Mouse (Mus musculus) cortical plate, adult 2 months (tissue): Measurements from ENCODE around the gene Gnaq.

Experiments used
- CTCF ChIP-seq: fragments of 200-500 bp; IDR thresholded peaks from 2 replicates; pipeline ENCODE4 v1.5.1; 2011; ENCODE audit warnings: mild to moderate bottlenecking, control low read depth, low read length; ENCODE audit not compliant: insufficient read depth; ENCODE audit errors: extremely low read depth
- POLR2A ChIP-seq: fragments of 200-500 bp; IDR thresholded peaks from 2 replicates; pipeline ENCODE4 v1.6.1; 2011; ENCODE audit warnings: mild to moderate bottlenecking, low read length, control low read depth; ENCODE audit not compliant: insufficient read depth; ENCODE audit errors: extremely low read depth

DNA sequence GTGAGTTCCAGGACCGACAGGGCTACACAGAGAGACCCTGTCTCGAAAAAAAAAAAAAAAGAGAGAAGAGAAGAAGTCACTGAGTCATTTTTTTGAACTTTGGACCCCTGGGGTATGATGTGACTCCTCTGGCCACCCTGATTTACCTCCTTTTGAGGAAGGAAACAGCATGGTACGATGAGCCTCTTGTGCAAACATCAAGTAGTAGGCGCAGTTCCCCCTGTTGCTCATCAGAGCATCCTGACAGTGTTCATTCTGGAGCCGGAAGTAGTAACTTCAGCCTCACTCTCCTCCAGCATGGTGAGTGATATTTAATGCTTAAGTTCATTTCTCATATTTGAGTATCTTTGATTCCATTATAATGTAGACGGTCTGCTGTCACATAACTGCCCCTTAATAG lies 190.4 kb downstream of the Gnaq start:
- TF ChIP-seq CTCF (no peak), POLR2A (no peak)
